Mouse (Mus musculus): ENCODE measurements at regions not wholly inside any gene's neighbourhood (a gene's known extent, or its start where the extent isn't known, plus 50 kb on each side); places are given as distances from the start of the nearest gene placed in this dataset.

DNA sequence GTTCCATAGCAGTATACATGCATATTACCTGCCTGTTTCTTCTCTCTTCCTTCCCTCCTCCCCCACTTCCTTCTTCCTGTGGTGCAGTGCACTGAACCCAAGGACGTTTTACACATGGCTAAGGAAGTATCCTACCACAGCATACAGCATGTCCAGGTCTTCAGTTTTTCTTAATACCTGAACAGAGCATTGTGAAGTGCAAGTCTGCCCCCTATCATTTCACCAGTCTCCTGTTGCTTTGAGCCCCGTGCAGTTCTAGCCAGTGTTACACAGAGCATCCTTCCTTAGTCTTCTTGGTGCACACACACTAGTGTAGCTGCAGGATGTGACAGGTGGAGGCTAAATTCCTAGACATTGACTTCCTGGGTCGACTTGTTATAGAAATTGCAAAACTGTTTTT is 53.7 kb upstream of the Foxb1 start:
- intact Hi-C loops (cut with DNase I) = no loop called here
- DNase-seq (ENCODE audit: low spot score in 2 of 2) = no peak

DNA sequence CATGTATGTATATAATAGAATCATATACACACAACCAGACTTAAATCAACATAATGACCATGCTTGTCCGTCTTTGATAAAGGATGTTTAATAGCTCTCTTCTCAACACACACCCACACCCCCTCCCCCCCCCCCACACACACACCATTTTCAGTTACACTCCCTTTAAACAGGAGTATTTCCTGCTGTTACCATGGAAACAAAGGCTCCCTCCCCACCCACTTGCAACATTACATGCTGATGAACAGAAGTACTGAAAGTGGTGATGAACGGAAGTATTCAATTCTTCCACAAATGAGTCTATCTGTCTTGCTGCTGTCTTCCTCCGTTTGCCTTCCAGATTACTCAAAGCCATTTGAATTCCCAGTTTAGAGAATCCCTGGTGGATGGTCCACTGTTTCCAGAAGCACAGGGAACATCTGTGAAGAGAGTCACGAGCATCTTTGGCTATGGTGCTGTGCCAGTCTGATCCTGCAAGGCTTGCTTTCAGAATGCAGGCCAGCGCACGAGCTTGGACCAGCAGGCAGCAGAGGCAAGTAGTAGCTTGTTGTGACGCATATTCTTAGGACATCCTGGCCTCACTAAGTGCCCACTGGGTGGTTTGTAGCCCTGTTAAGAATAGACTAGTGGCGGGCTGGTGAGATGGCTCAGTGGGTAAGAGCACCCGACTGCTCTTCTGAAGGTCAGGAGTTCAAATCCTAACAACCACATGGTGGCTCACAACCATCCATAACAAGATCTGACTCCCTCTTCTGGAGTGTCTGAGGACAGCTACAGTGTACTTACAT is 62.6 kb upstream of the Foxb1 start:
- intact Hi-C loops (cut with DNase I) = no loop called here
- peak in 1 of 2 experiments; percentile 10 for DNase-seq (ENCODE audit: low spot score in 2 of 2)

DNA sequence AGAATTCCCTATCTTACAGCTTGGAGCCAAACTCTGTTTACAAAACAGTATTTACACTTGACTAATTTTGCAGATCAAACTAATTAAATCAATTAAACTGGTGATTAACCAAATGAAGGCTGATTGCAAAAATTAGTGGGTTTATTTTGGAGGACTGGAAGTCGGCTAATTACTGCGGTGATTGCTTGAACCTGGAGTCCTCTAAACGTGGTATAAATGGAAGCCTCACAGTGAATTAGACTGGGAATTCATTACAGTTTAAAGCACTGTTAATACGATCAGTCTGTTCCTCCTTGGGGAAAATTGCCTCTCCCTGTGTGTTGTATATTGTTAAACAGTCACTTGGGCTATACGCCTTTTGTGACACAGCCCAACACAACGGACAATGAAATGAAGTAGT is 67.7 kb upstream of the Foxb1 start:
- intact Hi-C loops (cut with DNase I) = no loop called here
- DNase-seq (ENCODE audit: low spot score in 2 of 2) = no peak

DNA sequence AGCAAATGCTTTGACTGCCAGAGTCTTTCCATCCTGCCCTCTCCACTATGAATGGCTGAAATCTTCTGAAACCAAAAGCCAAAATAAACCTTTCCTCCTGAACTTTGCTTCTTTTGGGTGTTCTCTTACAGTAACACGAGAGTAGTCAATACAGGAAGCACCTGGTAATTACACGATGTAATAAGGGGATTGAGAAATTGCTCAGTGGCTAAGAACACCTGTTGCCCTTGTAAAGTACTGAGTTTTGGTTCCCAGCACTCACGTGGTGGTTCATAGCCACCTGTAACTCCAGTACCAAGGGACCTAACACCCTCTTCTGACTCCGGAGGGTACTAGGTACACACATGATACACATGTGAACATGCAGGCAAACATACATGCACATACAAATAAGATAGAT is 74.7 kb upstream of the Foxb1 start:
- intact Hi-C loops (cut with DNase I) = no loop called here
- DNase-seq (ENCODE audit: low spot score in 2 of 2) = no peak

DNA sequence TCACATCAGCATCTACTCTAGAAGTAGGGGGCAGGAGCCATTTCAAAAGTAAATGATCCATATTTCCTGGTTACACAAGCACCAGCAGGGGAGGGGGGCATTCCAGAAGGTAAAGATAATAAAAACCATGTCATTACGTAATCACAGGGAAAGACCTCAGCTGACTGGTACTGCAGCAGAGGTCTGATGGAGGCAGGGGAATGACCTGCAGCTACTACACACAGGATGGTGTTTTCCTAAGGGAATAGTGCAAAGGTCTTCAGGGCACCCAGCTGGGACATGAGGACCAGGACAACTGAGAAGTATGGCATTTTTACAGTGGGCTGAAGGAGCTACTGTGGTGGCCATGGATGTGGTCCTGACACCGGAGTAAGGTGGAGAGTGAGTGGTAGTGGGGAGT is 78.5 kb upstream of the Foxb1 start:
- DNase-seq (ENCODE audit: low spot score in 2 of 2) = no peak
- intact Hi-C loops (cut with DNase I) = no loop called here

DNA sequence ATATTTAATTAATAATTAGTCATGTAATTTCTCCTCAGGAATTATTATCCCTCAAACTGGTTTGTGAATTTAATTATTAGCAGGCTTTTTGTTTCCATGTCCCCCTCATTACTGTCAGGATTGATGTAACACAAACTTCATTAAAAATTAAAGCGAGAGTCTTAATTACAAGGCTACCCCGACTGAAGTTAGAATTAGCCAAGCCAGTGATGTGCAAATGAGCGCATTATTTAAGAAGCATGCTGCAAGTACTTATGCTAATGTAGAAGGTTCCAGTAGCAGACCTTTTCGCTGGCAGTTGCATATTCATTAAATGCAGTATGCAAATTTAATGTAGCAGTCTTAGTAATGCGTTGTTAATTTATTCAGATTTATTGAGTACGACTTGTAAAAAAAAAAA is 84.0 kb upstream of the Foxb1 start:
- intact Hi-C loops (cut with DNase I) = no loop called here

DNA sequence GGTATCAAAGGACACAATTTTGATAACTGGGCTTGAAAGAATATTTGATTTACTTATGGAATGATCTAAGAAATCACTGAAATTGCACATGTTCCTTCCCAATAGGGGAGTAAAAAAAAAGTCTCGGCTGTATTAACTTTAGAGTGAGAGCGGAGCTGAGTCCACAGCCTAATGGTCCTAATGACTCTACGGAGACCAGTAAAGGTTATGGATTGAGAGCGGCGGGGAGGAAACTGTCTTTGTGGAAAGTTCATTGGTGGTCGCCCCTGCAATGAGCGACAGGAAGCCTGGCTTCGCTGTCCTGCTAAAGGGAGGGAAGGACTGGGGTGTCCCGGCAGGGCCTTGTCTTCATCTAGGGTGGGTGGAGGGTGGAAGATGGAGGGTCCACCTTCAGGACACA is 84.5 kb upstream of the Foxb1 start:
- DNase-seq (ENCODE audit: low spot score in 2 of 2) = no peak
- intact Hi-C loops (cut with DNase I) = no loop called here

More for the DNA sequence above, 84.0 kb upstream of the Foxb1 start:
- no peak for DNase-seq (ENCODE audit: low spot score in 2 of 2)

DNA sequence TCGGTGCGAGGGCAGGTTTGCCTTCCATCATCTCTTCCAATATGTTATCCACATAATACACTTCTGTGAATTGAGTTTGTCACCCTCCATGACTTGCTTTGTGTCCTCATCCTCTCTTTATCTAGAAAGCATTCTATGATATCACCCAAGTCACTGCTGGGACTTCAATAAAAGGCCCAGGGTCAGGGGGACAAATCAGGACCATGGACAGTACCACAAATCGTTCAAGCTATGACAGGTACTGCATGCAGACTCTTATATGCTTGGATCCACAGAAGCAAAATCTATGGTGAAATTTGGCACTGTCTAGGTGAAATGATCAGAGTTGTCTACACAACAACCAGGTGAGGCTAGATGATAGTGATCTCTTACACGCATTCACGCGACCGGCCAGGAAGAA is 95.9 kb upstream of the Foxb1 start:
- no peak for DNase-seq (ENCODE audit: low spot score in 2 of 2)
- intact Hi-C loops (cut with DNase I) = no loop called here

DNA sequence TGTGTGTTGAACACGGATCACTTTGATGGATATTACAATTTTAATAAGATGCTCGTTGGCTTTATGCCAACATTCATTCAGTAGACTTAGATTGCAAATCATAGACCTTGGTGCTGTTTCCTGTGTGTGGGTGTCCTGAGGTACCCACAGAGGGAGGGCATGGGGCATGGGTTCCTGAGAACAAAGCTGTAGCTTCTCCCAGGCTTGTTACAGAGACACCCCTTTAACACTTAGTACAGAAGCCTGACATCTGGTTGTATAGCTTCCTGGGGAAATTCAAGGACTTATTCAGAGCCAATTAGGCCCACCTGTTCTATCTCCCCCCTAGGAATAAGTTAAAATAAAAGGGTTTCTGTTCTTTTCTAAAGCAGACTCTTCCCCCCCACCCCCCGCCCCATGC is 97.9 kb upstream of the Foxb1 start:
- no peak for DNase-seq (ENCODE audit: low spot score in 2 of 2)
- intact Hi-C loops (cut with DNase I) = no loop called here

DNA sequence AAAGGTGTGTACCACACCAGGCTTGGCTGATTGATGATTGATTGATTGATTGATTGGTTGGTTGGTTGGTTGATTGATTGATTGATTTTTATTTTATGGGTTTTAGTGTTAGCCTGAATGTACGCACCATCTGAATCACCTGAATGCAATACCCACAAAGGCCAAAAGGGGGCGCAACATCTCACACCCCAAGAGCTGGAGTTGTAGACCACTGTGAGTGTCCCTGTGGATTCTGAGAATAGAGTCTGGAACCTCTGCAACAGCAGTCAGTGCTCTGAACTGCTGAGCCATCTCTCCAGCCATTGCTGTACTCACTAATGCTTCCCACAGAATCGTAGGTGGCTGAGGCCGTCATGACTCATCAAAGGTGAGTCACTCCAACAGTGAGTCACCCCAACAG is 109.4 kb upstream of the Foxb1 start:
- intact Hi-C loops (cut with DNase I) = no loop called here
- no peak for DNase-seq (ENCODE audit: low spot score in 2 of 2)

DNA sequence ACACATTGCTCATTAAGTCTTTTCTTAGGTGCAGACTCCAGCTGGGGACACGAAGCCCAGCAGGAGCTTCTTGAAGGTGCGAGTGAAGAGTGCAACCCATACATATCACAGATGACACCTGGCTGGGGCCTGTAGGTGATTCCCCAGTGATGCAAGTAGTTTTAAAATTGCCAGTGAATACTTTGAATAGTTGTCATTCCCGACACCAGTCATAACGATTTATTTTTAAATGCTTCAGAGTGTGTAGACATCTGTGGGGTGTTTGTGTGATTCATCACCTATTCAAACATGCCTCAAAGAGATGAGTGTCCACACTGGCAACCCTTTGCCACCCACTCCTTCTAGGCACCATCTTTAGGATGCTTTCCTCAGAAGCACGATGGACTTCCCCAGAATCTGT is 102.9 kb upstream of the Bnip2 start:
- intact Hi-C loops (cut with DNase I) = no loop called here
- no peak for DNase-seq (ENCODE audit: low spot score in 2 of 2)

DNA sequence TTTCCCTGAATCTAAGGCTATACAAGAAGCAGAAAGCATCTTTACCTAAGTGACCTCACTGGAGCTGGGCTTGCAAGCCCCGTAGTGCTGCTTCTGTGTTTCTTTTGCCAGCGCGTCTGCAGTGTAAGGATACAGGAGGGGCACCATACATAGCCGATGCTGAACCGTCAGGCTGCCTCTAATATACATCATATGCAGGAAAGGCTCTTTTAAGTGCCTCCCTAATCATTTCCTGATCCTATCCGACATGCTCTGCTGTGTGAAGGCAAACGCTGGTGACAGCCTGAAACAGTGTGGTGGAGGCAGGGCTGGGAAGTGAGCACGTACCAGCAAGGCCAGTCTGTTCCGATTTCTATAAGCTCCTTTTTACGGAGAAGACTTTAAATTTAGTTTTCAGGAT is 91.2 kb upstream of the Bnip2 start:
- no peak for DNase-seq (ENCODE audit: low spot score in 2 of 2)
- intact Hi-C loops (cut with DNase I) = no loop called here

DNA sequence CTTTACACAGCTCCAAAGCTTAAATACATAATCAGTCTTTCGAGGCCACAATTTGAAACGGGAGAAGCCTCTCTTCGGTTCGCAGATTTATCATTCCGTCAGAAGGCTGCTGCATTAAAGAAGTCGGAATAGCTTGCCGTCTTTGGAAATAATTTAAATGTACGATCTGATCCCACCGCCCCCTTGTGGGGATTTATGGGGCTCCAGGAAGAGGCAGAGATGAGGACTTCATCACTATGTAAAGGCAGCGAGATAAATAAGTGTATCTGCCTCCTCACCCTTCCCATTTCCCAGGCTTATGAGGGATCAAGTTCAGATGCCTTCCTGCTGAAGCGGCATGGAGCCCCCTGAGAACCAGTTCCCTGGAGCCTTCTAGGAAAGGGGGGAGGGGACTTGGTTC is 89.9 kb upstream of the Bnip2 start:
- intact Hi-C loops (cut with DNase I) = no loop called here
- DNase-seq (ENCODE audit: low spot score in 2 of 2) = peak; percentile 5

DNA sequence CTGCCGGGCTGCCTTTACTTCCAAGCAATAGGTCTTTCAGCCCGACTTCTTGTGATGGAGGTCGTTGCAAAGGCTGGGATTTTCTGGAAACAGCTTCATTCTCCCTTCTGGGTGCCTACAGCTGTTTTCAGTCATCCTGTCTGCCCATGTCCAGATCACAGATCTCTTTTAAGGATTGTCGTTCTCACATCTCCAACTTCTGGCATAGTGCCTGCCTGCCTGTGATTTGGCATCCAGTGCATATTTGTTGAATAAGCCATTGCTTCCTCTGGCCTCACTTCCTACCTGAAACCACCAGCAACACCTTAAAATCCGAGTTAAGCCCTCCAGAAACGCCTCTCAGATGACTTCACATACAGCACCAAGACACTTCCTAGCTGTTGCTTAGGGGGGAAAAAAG is 88.4 kb upstream of the Bnip2 start:
- intact Hi-C loops (cut with DNase I) = no loop called here
- no peak for DNase-seq (ENCODE audit: low spot score in 2 of 2)

DNA sequence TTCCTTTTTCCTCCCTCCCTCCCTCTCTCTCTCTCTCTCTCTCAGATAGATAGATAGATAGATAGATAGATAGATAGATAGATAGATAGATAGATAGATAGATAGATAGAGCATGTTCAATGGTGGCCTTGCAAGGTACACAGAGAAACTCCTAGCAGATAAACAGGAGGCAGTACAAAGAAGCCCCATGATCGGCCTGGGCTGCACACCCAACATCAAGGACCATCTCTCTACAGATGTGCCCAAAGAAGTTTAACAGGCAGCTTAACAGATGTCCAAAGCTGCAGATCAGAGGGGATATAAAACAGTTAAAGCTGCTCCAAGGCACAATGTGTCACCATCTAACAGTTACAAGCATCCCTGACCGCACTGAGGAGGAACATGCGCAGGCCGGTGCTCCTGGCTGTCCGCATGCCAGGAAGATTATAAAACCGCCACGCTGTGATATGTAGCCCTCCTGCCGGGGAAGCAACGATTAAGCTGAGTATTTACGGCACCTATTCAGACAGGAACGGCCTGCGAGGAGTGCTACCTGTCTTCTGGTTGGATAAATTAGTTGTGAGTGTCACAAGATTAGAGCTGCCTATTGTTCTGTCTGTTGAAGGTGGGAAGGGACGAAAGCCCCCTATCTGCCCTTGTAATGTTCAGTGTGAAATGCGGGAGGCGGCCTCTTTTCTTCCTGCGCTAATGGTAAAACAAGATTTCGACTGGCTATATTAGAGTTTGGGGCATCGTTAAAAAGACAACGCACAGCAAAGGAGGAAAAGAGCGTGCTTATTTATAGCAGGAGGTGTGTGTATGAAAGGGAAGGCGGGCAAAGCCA is 81.9 kb upstream of the Bnip2 start:
- peak in 1 of 2 experiments; percentile 4 for DNase-seq (ENCODE audit: low spot score in 2 of 2)
- intact Hi-C loops (cut with DNase I) = no loop called here

DNA sequence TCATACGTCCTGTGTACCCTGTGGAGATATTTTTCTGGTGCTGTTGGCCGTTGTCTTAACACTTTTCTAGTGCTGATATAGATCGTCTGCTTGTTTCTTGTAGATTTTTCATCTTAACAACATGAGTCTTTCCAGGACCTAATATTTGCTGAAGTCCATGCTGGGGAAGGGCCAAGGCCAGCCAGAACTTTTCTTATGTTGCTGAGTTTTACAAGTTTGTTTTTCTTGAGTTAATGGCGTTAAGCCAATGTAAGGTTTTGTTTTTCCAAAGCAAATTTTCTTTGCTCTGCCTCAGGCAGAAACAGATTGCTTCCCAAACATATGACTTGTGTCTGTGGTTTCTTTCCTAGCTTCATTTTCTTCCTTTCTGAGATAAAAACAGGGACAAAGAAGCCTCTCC is 78.6 kb upstream of the Bnip2 start:
- DNase-seq (ENCODE audit: low spot score in 2 of 2) = no peak
- intact Hi-C loops (cut with DNase I) = no loop called here

DNA sequence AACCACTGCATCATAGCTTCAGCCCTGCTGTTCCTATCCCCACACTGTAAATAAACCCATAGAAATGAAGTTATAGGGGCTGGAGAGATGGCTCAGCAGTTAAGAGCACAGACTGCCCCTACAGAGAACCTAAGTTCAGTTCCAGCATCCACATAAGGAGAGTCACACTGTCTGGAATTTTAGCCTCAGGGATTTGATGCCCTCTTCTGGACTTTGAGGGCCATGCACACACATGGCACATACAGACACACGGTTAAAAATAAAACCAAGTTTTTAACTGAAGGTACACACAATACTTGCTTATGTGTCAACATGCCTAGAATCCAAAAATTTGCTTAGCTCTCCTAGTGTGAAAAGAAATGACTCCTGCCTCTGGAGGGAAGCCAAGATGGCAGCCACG is 61.1 kb upstream of the Bnip2 start:
- intact Hi-C loops (cut with DNase I) = no loop called here
- DNase-seq (ENCODE audit: low spot score in 2 of 2) = no peak

DNA sequence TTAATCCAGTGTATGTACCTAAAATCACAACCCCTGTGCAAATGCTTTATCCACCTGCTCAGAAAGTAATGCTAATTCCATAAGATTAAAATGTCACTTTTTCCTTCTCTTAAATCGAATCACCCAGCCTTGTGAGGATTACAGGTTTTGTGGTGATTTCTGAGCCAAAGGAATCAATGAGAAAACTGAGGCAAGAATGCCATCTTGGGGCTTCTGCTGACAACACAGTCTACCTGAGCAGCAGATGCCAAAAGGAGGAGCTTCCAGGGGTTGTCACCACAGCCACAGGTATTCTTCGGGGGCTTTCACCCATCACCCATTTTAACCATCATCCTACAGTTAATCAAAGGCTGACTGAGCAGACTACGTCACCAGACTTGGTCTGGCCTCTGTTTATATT is 51.4 kb upstream of the Bnip2 start:
- intact Hi-C loops (cut with DNase I) = no loop called here
- DNase-seq (ENCODE audit: low spot score in 2 of 2) = no peak
